Mouse (Mus musculus): Measurements from ENCODE around the gene Suclg2. TPM values are rescaled to one million over a fixed set of nuclear protein-coding genes. Genes with fewer than 3 reads are reported as not detected.
A peak's percentile ranks its signal among the peaks of the same experiment; 100 is the strongest.

The Suclg2 gene
- polyA plus RNA-seq, 1 experiment = 11.5 TPM

DNA sequence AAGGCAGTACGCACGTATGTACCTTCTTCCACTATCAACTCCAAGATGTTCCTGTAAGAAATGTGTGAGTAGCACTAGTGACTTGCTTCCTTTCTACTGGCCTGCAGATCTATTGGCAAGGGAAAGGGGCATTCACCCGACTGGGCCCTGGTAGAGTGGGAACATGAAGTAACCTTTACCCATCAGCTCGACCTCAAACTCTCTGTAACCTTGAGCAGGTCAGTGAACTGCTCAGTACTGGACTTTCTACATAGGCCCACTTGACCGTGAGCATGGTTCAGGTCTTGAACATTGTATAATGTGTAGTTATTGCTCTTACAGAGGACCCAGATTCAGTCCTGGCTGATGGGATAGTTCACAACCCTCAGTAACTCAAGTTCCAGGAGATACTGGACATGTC is 2.1 kb downstream of the Suclg2 start:
- DNase-seq (ENCODE audit: low read depth) = no peak
- no peak for TF ChIP-seq POLR2A (IDR thresholded peaks at IDR 0.05; ENCODE audit: borderline replicate concordance, extremely low read depth, insufficient read depth, insufficient read length, poor library complexity, severe bottlenecking)
- no peak for TF ChIP-seq CTCF (IDR thresholded peaks at IDR 0.05; ENCODE audit: borderline replicate concordance, extremely low read depth, insufficient read depth, insufficient read length)

- no peak for DNase-seq (ENCODE audit: low read depth)
- TF ChIP-seq CTCF (IDR thresholded peaks at IDR 0.05; ENCODE audit: borderline replicate concordance, extremely low read depth, insufficient read depth, insufficient read length) (no peak), POLR2A (IDR thresholded peaks at IDR 0.05; ENCODE audit: borderline replicate concordance, extremely low read depth, insufficient read depth, insufficient read length, poor library complexity, severe bottlenecking) (no peak)
Observed at GRCm38 (mm10) chr6:95713245-95713644, 5.4 kb downstream of the Suclg2 start.

GRCm38 (mm10) chr6:95712081-95712480 is 6.5 kb downstream of the Suclg2 start:
- TF ChIP-seq CTCF (IDR thresholded peaks at IDR 0.05; ENCODE audit: borderline replicate concordance, extremely low read depth, insufficient read depth, insufficient read length) = no peak
- no peak for DNase-seq (ENCODE audit: low read depth)

- TF ChIP-seq CTCF (IDR thresholded peaks at IDR 0.05; ENCODE audit: borderline replicate concordance, extremely low read depth, insufficient read depth, insufficient read length) (no peak), POLR2A (IDR thresholded peaks at IDR 0.05; ENCODE audit: borderline replicate concordance, extremely low read depth, insufficient read depth, insufficient read length, poor library complexity, severe bottlenecking) (no peak)
- no peak for DNase-seq (ENCODE audit: low read depth)
Observed at GRCm38 (mm10) chr6:95711671-95712070, 6.9 kb downstream of the Suclg2 start.

DNA sequence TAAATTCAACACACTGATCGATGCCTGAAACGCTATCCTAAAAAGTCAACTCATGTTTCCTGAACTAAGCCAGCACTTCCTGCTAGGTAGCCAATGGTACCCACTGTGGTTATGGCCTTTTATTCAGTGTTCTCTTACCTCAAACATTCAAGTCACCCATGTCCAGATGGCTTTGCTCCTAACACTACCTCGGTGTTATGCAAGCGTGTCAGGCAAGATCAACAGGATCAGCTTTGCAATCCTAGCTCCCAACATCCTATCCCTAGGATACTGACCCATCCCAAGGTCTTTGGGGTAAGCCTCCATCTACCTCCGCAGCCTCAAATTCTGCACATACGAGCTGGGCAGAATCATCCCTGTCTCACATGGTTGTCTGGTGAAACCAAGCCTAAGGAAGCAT is 7.7 kb downstream of the Suclg2 start:
- TF ChIP-seq POLR2A (IDR thresholded peaks at IDR 0.05; ENCODE audit: borderline replicate concordance, extremely low read depth, insufficient read depth, insufficient read length, poor library complexity, severe bottlenecking) (no peak), CTCF (IDR thresholded peaks at IDR 0.05; ENCODE audit: borderline replicate concordance, extremely low read depth, insufficient read depth, insufficient read length) (no peak)
- DNase-seq (ENCODE audit: low read depth) = no peak

DNA sequence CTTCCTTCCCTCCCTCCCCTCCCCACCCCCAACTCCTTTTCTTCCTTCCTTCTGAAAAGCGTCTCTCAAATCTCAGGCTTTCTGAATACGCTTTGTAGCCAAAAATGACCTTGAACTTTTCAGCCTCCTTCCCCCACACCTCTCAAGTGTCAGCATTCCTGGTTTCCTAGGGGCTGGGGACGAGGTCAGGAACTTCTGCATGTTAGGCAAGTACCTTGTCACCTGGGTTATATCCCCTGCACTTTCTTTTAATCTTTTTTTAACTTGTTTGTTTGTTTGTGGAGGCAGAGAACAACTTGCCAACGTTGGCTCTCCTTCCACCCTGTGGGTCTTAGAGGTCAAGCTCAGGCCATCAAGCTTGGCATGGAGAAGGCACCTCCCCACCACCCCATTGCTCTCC is 9.1 kb downstream of the Suclg2 start:
- TF ChIP-seq POLR2A (IDR thresholded peaks at IDR 0.05; ENCODE audit: borderline replicate concordance, extremely low read depth, insufficient read depth, insufficient read length, poor library complexity, severe bottlenecking) (no peak), CTCF (IDR thresholded peaks at IDR 0.05; ENCODE audit: borderline replicate concordance, extremely low read depth, insufficient read depth, insufficient read length) (no peak)
- DNase-seq (ENCODE audit: low read depth) = no peak

GRCm38 (mm10) chr6:95709106-95709505 is 9.5 kb downstream of the Suclg2 start:
- TF ChIP-seq POLR2A (IDR thresholded peaks at IDR 0.05; ENCODE audit: borderline replicate concordance, extremely low read depth, insufficient read depth, insufficient read length, poor library complexity, severe bottlenecking) (no peak), CTCF (IDR thresholded peaks at IDR 0.05; ENCODE audit: borderline replicate concordance, extremely low read depth, insufficient read depth, insufficient read length) (no peak)

GRCm38 (mm10) chr6:95704626-95705025 is 14.0 kb downstream of the Suclg2 start:
- no peak for DNase-seq (ENCODE audit: low read depth)
- TF ChIP-seq CTCF (IDR thresholded peaks at IDR 0.05; ENCODE audit: borderline replicate concordance, extremely low read depth, insufficient read depth, insufficient read length) (no peak), POLR2A (IDR thresholded peaks at IDR 0.05; ENCODE audit: borderline replicate concordance, extremely low read depth, insufficient read depth, insufficient read length, poor library complexity, severe bottlenecking) (no peak)

More at GRCm38 (mm10) chr6:95709106-95709505, 9.5 kb downstream of the Suclg2 start:
- DNase-seq (ENCODE audit: low read depth) = no peak

GRCm38 (mm10) chr6:95702200-95702599 is 16.4 kb downstream of the Suclg2 start:
- no peak for DNase-seq (ENCODE audit: low read depth)
- TF ChIP-seq CTCF (IDR thresholded peaks at IDR 0.05; ENCODE audit: borderline replicate concordance, extremely low read depth, insufficient read depth, insufficient read length) (no peak), POLR2A (IDR thresholded peaks at IDR 0.05; ENCODE audit: borderline replicate concordance, extremely low read depth, insufficient read depth, insufficient read length, poor library complexity, severe bottlenecking) (no peak)

GRCm38 (mm10) chr6:95701786-95702185 is 16.8 kb downstream of the Suclg2 start:
- DNase-seq (ENCODE audit: low read depth) = no peak
- TF ChIP-seq POLR2A (IDR thresholded peaks at IDR 0.05; ENCODE audit: borderline replicate concordance, extremely low read depth, insufficient read depth, insufficient read length, poor library complexity, severe bottlenecking) (no peak), CTCF (IDR thresholded peaks at IDR 0.05; ENCODE audit: borderline replicate concordance, extremely low read depth, insufficient read depth, insufficient read length) (no peak)

DNA sequence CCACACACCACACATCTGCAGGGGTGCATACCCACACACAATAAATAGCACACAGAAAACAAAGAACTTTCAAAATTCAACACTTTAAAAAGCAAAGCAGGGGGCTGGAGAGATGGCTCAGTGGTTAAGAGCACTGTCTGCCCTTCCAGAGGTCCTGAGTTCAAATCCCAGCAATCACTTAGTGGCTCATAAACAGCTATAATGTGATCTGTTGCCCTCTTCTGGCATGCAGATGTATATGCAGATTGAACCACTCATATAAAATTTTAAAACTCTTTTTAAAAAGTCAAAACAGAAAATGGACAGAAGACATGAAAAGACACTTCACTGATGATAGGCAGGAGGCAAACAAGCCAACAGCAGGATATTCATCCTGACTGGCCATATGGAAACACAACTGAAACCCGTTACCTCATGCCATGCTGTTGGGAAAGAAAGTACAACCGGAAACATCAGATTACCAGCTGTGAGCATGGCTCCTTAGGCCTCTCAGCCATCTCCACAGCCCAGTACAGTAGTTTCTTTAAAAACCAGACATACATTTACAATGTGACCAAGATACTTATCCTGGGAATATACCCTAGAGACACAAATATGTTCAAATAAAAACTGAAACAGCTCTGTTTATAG is 17.5 kb downstream of the Suclg2 start:
- no peak for DNase-seq (ENCODE audit: low read depth)
- 0 out of 2 replicates have a peak, but pooled peaks have one; percentile 2 for TF ChIP-seq CTCF (IDR thresholded peaks at IDR 0.05; ENCODE audit: borderline replicate concordance, extremely low read depth, insufficient read depth, insufficient read length)
- TF ChIP-seq POLR2A (IDR thresholded peaks at IDR 0.05; ENCODE audit: borderline replicate concordance, extremely low read depth, insufficient read depth, insufficient read length, poor library complexity, severe bottlenecking) = no peak

- TF ChIP-seq POLR2A (IDR thresholded peaks at IDR 0.05; ENCODE audit: borderline replicate concordance, extremely low read depth, insufficient read depth, insufficient read length, poor library complexity, severe bottlenecking) (no peak), CTCF (IDR thresholded peaks at IDR 0.05; ENCODE audit: borderline replicate concordance, extremely low read depth, insufficient read depth, insufficient read length) (no peak)
Observed at GRCm38 (mm10) chr6:95700191-95700590, 18.4 kb downstream of the Suclg2 start.

More at GRCm38 (mm10) chr6:95700191-95700590, 18.4 kb downstream of the Suclg2 start:
- no peak for DNase-seq (ENCODE audit: low read depth)
